Mouse (Mus musculus) left cerebral cortex, adult 9 months (tissue): ENCODE data around the gene Dnttip2.
A peak's percentile ranks its signal among the peaks of the same experiment; 100 is the strongest.

Experiments used
- DNase-seq, 2 experiments: peaks; one replicate each; pipeline ENCODE4 v3.0.0; 2022; ENCODE audit warnings: low spot score in 2 of 2

Gene Dnttip2

DNA sequence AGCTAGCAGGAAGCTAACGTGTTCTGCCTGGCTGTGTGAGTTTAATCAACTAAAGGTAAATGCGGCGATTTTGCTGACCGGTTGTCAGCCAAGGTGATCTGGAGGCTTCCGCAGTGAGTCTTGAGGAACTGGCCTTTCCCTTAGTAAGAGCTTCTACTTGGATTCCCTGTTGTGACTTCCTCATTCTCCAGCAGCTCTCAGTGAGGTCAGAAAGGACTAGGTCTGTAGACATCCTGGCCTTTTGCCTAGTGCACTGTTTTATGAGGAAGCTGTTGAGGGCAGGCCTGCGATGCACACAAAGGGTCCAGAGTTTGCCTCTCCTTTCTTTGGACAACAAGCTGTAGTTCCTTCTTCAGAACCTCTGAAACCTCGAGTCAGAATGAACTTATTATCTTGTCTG, 16.5 kb downstream of the Dnttip2 start:
- DNase-seq = peak in 1 of 2 experiments; percentile 28

DNA sequence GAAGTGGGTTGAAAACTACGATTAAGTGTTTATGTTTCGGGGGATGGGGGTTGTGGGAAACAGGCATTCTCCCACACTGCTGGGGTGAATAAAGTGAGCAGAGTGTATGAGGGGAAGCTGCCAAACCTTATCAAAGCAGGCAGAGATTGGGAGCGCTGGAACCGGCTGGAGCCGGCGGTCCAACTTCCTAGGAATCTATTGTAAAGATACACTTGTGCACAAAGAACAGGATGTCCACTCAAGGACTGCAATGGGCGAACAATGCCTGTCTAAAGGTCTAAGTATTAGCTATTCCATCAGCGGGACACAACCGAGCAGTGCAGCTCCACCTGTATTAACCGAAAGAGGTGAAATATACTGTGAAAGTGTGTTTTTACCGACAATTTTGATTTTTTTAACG, 17.6 kb downstream of the Dnttip2 start:
- DNase-seq = no peak

DNA sequence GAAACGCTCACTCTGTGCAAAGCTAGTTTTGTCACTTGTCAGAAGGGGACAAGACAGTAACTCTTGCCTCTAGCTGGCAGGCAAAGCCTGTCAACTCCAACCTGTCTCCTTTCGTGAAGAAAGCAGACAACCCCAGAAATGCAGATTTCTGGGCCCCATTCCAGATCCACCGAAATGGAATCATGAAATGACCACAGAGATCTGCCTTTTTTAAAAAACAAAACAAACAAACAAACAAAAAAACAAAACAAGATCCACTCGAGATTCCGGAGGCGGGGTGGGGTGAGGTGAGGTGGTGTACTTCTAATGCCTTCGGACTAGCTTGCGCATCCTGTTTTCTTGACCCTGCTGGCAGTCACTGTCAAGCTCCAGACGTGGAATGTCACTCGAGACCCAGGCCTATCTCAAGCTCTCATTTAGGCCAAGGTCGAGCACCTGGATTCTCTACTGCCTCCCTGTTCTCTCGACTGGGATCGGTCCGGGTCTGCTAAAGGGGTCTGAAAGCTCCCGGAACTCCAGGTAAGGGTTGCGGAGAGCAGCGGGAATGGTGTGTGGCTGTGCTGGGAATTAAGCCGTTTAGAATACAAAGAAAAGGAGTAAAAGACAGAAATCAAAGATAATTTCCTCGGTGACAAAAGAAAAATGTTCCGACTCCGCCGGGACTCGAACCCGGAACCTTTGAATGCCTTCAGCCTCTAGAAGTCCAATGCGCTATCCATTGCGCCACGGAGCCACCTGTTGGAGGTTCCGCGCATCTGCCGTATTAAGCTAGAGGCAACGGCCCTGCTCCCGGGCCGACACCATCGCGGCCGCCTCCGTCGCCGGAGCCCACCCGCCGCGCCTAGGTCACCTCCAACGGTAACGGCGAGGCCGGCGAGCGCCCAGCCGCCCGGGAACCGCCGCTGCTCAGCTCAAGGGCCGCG, 18.4 kb downstream of the Dnttip2 start:
- DNase-seq = peak; percentile 65 to 93

DNA sequence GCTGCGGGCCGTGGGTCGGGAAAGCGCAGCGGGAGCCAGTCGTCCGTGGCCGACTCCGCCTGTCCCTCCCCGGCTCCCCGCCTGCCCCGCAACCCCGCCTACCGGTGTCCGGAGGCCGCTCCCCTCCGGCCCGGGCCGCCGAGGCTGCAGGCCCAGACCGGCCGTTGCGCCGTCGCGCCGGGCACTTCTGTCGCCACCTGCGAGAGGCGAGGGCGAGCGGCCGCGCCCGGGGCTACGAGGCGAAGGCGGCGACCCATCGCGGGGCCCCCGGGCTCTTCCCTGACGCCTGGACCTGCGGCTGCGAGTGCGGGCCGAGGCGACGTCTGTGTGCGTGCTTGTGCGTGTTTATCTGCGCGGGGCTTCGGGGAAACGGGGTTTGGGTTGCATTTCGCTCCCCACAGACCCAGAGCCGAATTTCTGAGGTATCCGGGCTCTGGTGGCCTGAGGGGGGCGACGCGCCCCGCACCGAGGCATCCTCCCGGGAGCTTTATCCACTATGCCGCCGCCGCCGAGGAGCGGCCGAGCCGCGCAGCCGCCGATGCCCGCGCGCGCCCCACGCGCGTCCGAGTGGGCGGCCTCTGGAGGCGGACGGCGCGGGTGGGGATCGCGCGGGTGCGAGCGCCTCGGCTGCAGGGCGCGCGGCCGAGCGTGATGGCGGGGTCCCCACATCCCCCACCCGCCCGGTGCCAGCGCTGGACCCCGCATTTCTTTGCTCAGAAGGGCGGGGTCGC, 19.2 kb downstream of the Dnttip2 start:
- DNase-seq = no peak

DNA sequence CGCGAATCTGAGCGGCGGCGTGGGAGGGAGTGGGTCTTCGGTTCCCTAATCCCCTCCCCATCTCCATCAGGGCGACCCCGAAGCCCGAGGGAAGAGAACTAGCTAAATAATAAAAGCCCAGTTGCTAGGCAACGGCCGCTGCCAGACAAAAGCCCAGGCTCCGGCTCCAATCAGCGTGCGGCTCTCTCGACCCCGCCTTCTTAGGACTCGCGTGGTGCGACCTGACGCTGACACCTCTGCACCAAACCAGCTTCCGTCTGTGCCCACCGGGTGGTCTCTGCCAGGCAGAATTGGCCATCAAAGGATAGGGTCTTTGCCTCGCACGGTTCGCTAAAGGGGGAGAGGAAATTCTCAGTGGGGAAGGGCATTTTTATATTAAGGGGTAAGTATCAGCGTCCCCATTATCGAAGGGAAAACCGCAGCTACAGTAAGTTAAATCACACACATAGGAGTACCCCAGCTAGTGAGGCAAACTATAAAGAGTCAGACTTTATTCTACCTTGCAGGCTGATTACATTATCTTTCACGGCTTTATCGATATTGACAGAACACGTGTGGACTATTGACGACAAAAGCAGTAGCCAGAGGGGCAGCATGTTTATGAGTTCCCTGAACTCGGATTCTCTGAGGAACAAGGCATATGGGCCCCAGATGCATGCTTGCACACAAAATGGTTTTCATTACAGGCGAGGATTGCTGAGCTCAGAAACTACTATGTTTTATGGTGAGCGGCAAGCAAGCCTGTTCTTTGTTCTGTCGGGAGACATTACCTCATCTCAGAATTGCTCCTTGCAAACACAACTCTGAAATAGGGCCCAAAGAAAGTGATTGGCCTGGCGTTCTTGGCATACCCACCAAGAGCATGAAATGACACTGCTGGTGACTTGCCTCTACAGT, 20.0 kb downstream of the Dnttip2 start, which contains the start of gene Bcar3:
TSS of gene Bcar3 (plus strand) at position 183 of the 897 bp plus-strand sequence.
- peak; percentile 89 to 96 for DNase-seq

DNA sequence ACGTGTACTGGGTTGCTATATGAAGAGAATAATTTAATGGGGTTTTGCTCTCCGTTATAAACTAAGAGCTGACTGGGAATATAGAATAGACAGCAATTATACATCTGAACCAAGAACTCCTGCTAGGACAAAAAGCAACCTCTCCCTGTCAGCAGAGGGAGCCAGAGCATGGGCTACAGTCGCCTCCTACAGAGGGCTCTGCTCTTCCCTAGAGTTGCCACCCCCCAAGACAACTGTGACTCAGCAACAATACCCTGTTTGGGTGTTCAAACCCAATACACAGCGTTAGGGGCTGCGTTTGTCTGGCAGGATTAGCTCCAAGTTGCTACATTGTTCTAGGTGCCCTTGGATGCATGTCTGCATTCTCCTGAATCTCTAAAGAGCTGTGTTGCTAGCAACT, 21.3 kb downstream of the Dnttip2 start:
- peak in 1 of 2 experiments; percentile 55 for DNase-seq

DNA sequence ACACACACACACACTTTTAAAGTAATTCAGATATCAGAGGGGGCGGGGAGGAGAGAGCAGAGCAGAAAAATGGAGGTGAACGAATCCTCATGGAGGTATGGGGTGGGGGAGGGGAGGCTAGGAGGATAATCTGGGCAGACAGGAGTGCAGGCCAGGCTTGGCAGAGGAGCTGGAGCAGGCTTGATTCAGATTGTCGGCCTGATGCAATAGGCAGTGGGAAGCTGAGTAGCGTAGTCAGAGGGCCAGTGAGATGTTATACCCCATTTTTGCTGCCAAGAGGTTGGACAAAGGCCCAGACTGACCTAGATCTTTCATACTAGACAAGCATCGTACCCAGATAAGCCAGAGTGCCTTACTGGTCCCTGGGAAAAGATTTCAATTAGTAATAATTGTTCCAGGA, 22.8 kb downstream of the Dnttip2 start:
- DNase-seq = no peak

DNA sequence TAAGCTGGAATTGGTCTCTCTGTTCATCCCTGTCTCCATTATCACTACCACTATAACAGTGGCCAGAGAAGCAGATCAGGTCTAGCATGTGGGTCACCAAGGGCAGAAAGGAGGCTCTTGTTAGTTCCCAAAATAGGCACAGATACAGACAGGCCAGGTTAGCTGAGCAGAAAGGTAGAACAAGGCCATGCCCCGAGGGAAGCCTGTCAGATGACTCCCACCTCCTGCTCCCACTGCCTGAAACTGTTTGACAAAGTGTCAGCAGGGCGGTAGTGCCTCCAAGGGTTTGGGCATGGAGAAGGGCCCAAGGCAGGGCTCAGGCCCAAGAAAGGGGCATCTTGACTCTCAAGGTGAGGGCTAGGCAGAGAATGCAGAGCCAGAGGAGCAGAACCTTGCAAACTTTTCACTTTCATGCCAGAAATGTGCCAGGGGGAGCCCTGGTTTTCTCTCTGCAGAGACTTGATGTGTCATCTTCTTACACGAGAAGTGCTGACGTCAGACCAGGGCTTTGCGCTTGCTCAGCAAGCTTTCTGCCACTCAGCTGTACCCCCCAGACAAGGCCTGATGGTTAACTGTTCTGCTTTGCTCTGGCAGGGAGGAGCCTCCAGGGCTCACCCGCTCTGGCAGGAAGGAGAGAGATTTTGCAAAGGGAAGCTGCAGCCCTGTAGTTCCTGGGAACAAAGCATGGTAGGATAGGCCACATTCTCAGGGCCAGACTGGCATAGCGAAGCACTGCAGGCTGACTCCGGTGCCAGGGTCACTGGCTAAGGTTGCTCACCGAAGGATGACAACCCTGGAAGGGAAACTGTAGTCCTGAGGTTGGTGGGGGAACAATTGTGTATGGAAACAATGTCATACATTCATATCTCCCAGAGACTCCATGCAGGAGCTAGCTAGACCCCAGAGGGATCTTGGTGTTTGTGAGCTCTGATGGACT, 27.1 kb downstream of the Dnttip2 start:
- peak; percentile 69 to 79 for DNase-seq

DNA sequence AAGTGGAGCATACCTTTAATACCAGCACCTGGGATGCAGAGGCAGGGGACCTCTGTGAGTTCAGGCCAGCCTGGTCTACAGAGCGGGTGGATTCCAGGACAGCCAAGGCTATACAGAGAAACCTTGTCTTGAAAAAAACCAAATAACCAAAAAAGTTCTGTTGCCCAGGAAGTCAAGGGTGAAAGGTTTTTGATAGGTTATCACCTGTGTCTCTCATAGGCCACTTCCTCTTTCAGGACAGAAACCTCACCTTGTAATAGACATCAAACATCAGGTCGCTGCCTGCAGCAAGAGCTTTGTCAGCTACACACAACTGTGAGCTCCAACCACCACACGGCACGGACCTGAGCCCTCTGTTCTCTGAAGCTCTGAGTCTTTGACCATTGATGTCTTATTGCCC, 30.4 kb downstream of the Dnttip2 start:
- DNase-seq = no peak

DNA sequence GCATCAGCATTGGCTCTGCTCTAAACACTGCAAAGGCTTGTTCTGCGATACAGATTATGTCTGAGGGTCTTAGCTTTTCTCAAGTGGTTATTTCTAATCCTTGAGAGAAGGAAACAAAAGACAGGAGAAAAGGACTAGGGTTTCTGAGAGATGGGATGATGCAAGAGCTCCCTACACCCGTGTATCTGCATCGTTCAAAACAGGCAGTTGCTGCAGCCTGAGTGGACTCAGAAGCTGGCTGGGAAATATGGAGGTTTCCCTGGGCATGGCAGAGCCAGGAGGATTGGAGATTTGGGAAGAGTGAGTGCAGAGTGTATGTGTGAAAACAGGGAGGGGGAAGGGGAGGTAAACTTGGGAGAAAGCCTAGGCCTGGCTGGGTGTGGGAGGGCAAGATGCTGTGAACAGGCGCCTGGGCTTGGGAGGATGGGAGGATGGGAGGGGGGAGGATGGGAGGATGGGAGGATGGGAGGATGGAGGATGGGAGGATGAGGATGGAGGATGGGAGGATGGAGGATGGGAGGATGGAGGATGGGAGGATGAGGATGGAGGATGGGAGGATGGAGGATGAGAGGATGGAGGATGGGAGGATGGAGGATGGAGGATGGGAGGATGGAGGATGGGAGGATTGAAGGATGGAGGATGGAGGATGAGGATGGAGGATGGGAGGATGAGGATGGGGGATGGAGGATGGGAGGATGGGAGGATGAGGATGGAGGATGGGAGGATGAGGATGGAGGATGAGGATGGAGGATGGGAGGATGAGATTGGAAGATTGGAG, 33.9 kb downstream of the Dnttip2 start:
- no peak for DNase-seq

DNA sequence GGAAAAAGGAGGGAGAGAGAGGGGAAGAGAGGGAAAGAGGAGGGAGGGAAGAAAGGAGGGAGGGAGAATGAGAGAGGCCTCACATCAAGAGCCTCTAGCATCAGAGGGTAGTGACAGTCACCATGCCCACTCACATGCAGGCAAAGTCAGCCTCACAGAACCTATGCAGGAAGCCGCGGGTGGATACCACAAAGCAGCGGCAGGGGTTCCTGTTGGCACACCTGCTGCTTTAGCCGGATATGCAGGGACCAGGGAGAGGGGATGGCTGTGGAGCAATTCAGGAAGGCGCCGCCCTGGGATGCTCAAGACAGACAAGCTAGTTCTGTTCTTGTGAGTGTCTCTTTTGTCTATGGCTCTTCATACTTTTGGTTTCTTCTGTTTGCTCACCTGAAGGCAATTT, 34.8 kb downstream of the Dnttip2 start:
- DNase-seq = no peak

DNA sequence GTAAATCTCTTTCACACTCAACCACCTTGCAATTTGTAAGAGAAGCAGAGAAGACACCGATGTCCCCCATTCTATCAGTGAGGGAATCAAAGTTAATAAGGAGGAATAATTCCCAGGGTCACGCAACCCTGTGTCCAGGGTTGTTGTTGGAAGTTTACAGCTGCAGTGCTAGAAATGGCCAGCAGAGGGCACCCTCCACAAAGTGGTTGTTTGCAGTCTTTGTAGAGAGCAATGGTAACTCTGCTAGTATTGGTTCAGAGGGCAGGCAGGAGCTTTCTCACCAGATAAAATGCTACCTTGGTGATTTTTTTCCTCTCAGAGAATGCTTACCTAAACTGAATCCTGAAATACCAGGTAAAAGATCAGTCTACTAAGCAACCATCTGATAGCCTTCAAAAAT, 37.9 kb downstream of the Dnttip2 start:
- peak in 1 of 2 experiments; percentile 90 for DNase-seq

DNA sequence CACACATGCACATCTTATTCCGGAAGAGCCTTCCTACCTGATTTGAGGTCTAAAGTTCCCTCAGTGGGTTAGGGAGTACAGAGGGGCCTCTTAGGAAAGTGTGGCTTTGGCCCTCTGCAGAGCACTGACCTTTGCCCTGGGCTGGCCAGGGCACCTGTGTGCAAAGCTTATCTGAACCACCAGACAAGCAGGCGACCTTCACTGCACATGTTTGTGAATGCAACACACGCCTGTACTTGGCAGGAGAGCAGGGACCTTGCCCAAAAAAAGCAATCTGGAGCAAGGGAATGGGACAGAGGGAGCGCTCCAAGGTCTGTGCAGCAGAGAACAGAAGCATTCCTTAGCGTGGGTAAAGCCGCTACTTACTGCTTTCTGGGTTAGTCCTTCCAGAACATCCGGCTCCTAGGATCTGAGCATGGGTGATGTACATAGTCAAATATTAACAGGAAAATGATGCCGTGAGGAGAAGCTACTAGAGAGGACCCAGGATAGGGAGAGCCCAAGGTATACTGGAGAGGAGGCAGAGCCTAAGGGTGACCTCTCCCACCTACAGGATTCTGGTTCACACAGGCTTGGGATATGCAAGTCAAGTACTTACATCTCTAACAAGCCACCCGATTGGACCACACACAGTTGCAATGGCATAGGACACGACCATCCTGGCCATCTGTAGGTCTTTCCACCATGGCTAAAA, 38.9 kb downstream of the Dnttip2 start:
- DNase-seq = no peak

DNA sequence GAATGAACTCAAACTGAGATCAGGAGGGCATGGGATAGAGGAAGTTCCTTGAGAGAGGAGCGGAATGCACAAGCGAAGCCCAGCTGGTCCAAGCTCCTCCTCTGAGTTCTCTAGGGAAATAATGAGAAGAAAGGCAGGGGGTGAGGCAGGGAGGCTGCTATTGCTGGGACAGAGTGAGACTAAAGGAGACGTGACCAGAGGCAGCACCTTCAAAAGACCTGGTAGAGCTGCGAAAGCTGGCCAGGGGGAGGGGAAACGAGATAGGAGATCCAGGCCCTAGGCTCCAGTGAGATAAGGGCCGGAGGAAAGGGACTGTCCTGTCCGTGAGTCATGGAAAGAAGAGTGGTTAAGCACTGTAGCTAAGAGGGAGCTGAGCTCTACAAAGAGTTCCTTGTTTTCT, 39.7 kb downstream of the Dnttip2 start:
- DNase-seq = no peak

DNA sequence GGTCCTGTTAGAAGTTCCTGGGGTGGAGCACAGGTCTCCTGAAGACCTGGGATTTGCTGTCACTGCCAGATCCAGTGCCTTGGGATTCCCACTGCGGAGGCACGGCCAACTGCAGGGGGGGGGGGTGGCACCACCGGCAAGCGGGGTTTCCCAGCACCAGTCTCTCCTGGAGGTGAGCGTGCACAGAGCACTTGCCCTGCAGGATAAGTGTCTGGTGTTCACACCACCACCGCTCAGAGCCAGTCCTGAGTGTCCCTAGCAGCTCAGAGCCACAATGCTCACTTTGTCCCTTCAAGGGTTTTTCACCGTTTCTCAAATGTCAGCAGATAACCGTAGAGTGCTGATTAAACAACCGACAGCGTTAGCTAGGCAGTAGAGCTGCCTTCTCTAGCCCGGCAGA, 42.4 kb downstream of the Dnttip2 start:
- DNase-seq = no peak

DNA sequence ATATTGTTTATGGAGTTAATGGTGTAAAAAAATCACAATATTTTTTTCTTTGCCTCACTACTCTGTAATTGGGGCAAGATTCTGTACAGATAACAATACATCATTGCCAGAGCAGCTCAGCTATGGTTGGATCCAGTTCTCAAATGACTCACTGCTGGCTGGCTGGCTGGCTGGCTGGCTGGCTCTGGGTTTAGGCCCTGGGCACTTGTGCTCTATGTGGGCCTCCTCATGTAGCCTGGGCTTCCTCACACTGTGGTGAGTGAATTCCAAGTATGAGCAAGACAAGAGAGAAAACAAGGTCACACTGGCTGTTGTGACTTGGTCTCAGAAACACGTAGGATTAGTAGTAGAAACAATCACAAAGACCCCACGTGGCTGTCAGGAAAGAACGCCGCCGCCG, 43.2 kb downstream of the Dnttip2 start:
- no peak for DNase-seq

DNA sequence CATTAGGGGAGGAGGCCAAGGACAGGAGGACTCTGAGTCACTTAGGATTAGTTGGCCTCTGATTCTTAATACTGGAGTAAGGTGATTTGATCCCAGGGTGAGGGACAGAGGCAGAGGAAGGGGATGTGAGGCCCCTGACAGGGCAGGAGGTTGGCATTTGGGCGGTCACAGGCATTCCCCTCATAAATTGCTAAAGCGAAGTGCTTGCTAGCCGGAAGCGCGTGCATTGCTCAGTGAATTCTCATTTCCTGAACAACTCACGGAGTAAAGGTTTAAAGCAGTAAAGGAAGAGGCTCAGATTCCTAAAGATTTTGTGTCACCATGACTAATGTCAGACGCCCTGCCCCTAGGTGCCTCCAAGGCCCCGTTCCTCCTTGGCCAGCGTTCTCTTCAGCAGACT, 48.0 kb downstream of the Dnttip2 start:
- no peak for DNase-seq

DNA sequence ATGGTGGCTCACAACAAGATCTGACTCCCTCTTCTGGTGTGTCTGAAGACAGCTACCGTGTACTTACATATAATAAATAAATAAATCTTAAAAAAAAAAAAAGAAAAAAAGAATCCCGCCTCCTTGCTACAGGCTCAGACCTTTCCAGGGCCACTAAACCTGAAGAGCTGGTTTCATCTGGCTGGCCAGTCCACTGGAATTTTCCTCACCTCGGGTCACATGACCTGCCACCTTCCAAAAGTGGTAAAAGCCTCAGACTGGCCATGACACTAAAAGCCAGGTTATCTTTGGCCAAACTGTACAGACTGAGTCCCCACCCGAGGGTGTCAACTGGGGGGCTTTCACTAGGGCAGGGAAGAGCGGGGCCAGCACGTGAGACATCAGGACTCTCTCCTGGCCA, 49.7 kb downstream of the Dnttip2 start:
- no peak for DNase-seq

DNA sequence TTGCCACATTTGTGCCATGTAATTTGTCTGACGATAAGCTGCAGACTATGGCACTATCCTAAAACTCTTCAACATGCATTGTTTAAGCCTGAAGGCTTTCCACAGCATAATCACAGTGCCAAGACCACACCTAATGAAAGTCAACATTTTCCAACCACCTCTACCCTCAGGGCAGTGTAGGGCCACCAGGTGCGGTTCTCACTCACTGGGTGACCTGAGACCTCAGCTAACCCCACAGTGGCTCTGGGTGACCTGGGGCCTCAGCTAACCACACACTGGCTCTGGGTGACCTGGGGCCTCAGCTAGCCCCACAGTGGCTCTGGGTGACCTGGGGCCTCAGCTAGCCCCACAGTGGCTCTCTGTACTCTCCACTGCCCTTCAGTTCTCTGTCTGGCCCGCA, 50.3 kb downstream of the Dnttip2 start:
- DNase-seq = no peak
